Mouse (Mus musculus) C2C12 (cell line): ENCODE results near the gene 1520401A03Rik. TPM values are rescaled to one million over a fixed set of nuclear protein-coding genes. Genes with fewer than 3 reads are reported as not detected.
A peak's percentile ranks its signal among the peaks of the same experiment; 100 is the strongest.

Experiments
- H3K27me3 ChIP-seq: one replicate; pipeline ENCODE4 v1.6.1; 2011; ENCODE audit not compliant: control insufficient read depth, insufficient read depth, insufficient read length
- H3K36me3 ChIP-seq: one replicate; pipeline ENCODE4 v1.6.1; 2011; ENCODE audit not compliant: control insufficient read depth, insufficient read depth
- H3K4me3 ChIP-seq: one replicate; pipeline ENCODE4 v1.5.1; 2011; ENCODE audit warnings: mild to moderate bottlenecking, control low read depth; ENCODE audit not compliant: poor library complexity, insufficient read depth, severe bottlenecking
- H3K79me2 ChIP-seq: one replicate; pipeline ENCODE4 v1.6.1; 2011; ENCODE audit not compliant: control insufficient read depth, insufficient read depth
- H3K79me3 ChIP-seq: one replicate; pipeline ENCODE4 v1.6.1; 2011; ENCODE audit warnings: low read depth, control low read depth
- H3ac ChIP-seq: one replicate; pipeline ENCODE3; 2011; ENCODE audit warnings: low read depth; ENCODE audit not compliant: control insufficient read depth, insufficient read length
- CEBPB ChIP-seq: IDR thresholded peaks from one replicate; pipeline ENCODE4 v1.6.1; 2011; ENCODE audit warnings: low read depth, mild to moderate bottlenecking, control low read depth, moderate library complexity
- CTCF ChIP-seq: IDR thresholded peaks from one replicate; pipeline ENCODE4 v1.5.1; 2011; ENCODE audit not compliant: control insufficient read depth, insufficient read depth, insufficient read length
- FOSL1 ChIP-seq: IDR thresholded peaks from one replicate; pipeline ENCODE4 v1.8.0; 2011; ENCODE audit warnings: mild to moderate bottlenecking, low read length; ENCODE audit not compliant: poor library complexity, insufficient read depth, severe bottlenecking
- MAX ChIP-seq: IDR thresholded peaks from one replicate; pipeline ENCODE4 v1.6.1; 2011; ENCODE audit warnings: mild to moderate bottlenecking, control low read depth
- MYOD1 ChIP-seq: IDR thresholded peaks from one replicate; pipeline ENCODE4 v1.6.1; 2011; ENCODE audit warnings: low read depth; ENCODE audit not compliant: control insufficient read depth, insufficient read length
- MYOG ChIP-seq: IDR thresholded peaks from one replicate; pipeline ENCODE4 v1.6.1; 2011; ENCODE audit not compliant: control insufficient read depth, insufficient read length; ENCODE audit errors: extremely low read depth
- USF1 ChIP-seq: IDR thresholded peaks from one replicate; pipeline ENCODE4 v1.6.1; 2011; ENCODE audit warnings: low read depth, mild to moderate bottlenecking, control low read depth, moderate library complexity
- polyA plus RNA-seq: library from polyadenylated mRNA; unstranded; fragments of >200 nt; fragmentation: generic; extraction: Trizol; gene quantifications from one replicate; pipeline ENCODE4 v1.2.1, GENCODE M21; 2012; ENCODE audit warnings: missing spikeins

Gene 1520401A03Rik
- polyA plus RNA-seq, 1 experiment: 0.01 TPM

DNA sequence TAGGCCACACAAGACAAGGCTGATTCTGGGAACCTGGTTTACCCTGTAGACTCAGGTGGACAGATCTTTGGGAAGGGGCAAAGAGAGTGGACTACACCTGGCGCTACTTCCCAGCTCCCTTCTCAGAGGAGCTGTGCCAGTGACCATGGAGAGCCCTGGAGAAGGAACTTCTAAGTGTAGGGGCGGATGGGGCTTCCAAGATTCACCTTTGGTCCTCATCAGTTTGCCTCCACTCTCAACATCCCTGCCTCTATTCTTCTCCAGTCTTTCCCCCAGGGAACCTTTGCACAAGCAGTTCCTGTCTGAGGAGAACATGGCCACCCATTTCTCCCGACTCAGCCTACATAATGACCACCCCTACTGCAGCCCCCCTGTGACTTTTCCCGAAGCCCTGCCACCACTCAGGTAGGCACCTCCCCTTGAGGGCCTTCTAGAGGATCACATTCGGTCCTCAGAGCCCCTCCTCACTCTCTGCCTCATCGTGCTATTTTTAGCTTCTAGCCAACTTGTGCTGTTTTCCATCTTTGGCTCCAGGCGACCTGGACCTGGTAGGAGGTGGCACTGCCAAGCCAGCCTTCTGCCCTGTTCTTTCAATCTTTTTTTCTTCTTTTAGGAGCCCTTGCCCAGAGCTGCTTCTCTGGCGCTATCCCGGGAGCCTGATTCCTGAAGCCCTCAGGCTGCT is 48.2 kb downstream of the 1520401A03Rik start:
- Histone ChIP-seq H3K27me3 (no peaks in the 10 kb centered on the region), H3K36me3 (peaks cover 62% of the 10 kb centered on the region), H3K79me2 (peaks cover 74% of the 10 kb centered on the region), H3K79me3 (peaks cover 43% of the 10 kb centered on the region), H3ac (peak overlapping the region; percentile 52), H3K4me3 (peak overlapping the region; percentile 87)
- no peak for TF ChIP-seq FOSL1
- no peak for TF ChIP-seq CTCF
- TF ChIP-seq MYOD1: no peak
- TF ChIP-seq USF1: no peak
- no peak for TF ChIP-seq MYOG
- TF ChIP-seq MAX: no peak
- TF ChIP-seq CEBPB: no peak

DNA sequence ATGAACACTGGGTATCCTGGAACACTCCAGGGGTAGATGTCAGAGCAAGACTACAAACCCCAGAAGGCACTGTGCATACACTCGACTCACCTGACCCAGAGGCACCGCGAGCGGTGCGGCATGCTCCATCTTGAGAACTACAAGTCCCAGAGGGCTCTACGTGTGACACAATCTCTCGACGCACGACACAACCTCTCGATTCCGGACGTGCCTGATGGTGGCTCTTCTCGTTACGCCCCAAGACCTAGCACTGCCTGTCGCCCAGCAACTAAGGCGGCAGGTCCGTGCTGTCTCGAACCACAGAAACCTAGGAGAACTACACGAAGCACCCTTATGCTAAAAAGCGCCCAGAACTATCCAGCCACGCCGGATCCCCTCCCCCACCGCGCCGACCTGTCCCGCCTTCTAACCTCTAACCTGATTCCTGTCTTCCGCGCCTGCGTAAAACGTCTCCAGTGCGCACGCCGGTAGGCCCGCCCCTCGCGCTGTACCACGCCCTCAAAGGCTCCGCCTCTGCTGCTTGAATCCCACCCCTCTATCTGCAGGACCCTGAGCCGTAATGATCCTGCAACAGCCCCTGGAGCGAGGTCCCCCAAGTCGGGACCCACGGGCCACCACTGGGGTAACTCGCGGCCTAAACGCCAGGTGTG is 49.0 kb downstream of the 1520401A03Rik start, which contains the start of the genes Hcfc1r1 and Thoc6:
Gene Hcfc1r1, plus strand, starts transcription at position 173 of the 650 bp plus-strand sequence.
Gene Thoc6, minus strand, starts transcription at position 459 of the 650 bp plus-strand sequence.
- H3K36me3 ChIP-seq: peaks cover 71% of the 10 kb centered on the region
- peaks cover 74% of the 10 kb centered on the region for H3K79me2 ChIP-seq
- peaks cover 43% of the 10 kb centered on the region for H3K79me3 ChIP-seq
- no peaks in the 10 kb centered on the region for H3K27me3 ChIP-seq
- H3K4me3 ChIP-seq: peak within 1 kb of the TSS; percentile 87
- peak within 1 kb of the TSS; percentile 78 for H3ac ChIP-seq
- TF ChIP-seq CEBPB (peak; percentile 35), USF1 (peak; percentile 52), FOSL1 (no peak), MYOG (no peak), CTCF (no peak), MAX (no peak), MYOD1 (no peak)

DNA sequence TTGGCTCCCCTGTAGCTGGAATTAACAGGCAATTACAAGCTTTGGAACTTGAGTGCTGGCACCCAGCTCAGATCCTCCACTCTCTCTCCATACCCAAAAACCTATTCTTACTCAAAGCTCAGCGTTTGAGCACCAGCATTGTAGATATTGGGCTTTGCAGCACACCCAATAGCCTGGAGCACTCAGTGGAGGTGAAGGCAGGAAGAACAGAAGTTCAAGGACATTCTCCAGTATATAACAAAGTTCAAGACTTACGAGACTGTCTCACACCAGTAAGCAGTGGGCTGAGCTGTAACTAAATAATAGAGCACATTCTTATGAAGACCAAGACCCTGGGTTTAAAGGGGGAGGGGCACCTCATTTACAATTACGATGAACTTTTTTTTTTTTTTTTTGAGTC is 49.8 kb downstream of the 1520401A03Rik start:
- TF ChIP-seq MAX (no peak), CEBPB (no peak), MYOD1 (no peak), FOSL1 (no peak)
- H3K36me3 ChIP-seq: peaks cover 79% of the 10 kb centered on the region
- peak overlapping the region; percentile 87 for H3K4me3 ChIP-seq
- no peak overlapping the region for H3ac ChIP-seq
- H3K27me3 ChIP-seq: no peaks in the 10 kb centered on the region
- H3K79me2 ChIP-seq: peaks cover 74% of the 10 kb centered on the region
- H3K79me3 ChIP-seq: peaks cover 43% of the 10 kb centered on the region

DNA sequence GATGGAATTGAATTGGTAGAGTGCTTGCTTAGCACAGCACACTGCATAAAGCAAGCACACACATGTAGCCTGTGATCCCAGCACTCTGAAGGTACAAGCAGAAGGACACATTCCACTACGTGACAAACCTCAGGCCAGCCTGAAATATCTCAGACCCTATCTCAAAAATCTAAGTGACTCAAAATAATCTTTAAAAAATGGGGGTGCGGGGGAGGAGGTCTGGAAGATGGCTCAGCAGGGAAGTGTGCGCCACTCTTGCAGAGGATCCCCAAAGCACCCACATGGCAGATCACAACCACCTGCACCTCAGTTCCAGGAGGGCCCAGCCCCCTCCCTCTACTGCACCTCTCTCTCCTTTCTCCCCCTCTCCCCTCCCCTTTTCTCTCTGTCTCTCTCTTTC is 51.1 kb downstream of the 1520401A03Rik start:
- H3K79me3 ChIP-seq: peaks cover 39% of the 10 kb centered on the region

DNA sequence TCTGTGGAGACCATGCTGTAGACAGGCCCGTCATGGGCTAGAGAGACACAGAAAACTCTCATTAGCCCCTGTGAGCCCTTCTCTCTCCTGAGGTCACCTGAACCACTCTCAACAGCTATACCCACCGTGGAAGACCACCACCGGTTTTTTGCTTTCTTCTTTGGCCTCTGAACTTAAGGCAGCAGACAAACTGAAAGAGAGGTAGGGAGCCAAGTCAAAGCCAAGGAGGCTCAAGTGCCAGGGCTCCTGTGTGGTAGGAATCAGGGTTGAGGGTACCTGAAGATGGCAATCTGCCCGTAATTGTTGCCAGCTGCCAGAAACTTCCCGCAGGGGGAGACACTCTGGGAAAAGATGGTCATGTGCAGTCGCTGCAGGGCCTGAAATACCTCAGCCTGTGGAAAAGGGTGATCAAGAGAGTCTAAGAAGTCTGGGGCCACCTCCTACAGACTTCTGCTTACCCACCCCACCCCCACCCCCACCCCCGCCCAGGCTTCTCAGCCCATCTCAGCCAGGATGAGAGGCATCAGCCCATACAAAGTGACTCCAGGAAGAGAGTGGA is 52.0 kb downstream of the 1520401A03Rik start:
- H3K27me3 ChIP-seq: no peaks in the 10 kb centered on the region
- peaks cover 89% of the 10 kb centered on the region for H3K36me3 ChIP-seq
- TF ChIP-seq MYOG (no peak), MAX (no peak), MYOD1 (no peak), CTCF (no peak), USF1 (no peak), CEBPB (no peak), FOSL1 (no peak)
- peaks cover 35% of the 10 kb centered on the region for H3K79me3 ChIP-seq
- H3K79me2 ChIP-seq: peaks cover 57% of the 10 kb centered on the region
- H3ac ChIP-seq: no peak overlapping the region
- H3K4me3 ChIP-seq: no peak overlapping the region

More for the DNA sequence above, 51.1 kb downstream of the 1520401A03Rik start:
- H3K4me3 ChIP-seq: no peak overlapping the region
- no peak for TF ChIP-seq MAX
- no peak for TF ChIP-seq FOSL1
- TF ChIP-seq CEBPB: no peak
- no peak for TF ChIP-seq MYOG
- TF ChIP-seq USF1: no peak
- no peak for TF ChIP-seq MYOD1
- TF ChIP-seq CTCF: no peak
- H3K27me3 ChIP-seq: no peaks in the 10 kb centered on the region
- H3ac ChIP-seq: no peak overlapping the region
- H3K36me3 ChIP-seq: peaks cover 91% of the 10 kb centered on the region
- H3K79me2 ChIP-seq: peaks cover 66% of the 10 kb centered on the region
